24 mouse cellular contexts compared by ENCODE assay signal in genomic region chr1:106774896-106775295, GRCm38 (mm10). TPM values are rescaled to one million over a fixed set of nuclear protein-coding genes. Genes with fewer than 3 reads are reported as not detected.
DNase-seq lines count a peak whose midpoint lies in the region; ATAC-seq lines count a peak whose summit lies in the region.
"Had no signal": no experiment of that assay in that cellular context is flagged by ENCODE, and none has a peak within 500 bp of the region (broad histone marks: within the 10 kb centered on the region; RNA-seq: fewer than 3 reads in every experiment).

No protein-coding gene starts in this region.

- H3K4me2 ChIP-seq in liver, embryonic 16.5 days (ENCODE audit: low read depth, low read length), result no peak overlapping the region
- no peak overlapping the region for H3K4me2 ChIP-seq in liver, embryonic 12.5 days
- H3K4me2 ChIP-seq: embryonic facial prominence, embryonic 12.5 days; forebrain, embryonic 13.5 days; forebrain, embryonic 15.5 days had no signal

- H3K4me1 ChIP-seq in liver, embryonic 16.5 days (ENCODE audit: control insufficient read depth, low read depth, low read length), result no peaks in the 10 kb centered on the region
- H3K4me1 ChIP-seq in liver, embryonic 12.5 days, result no peaks in the 10 kb centered on the region
- H3K4me1 ChIP-seq: embryonic facial prominence, embryonic 10.5 days; embryonic facial prominence, embryonic 12.5 days; forebrain, embryonic 13.5 days; forebrain, embryonic 15.5 days had no signal

- H3K27ac ChIP-seq in liver, embryonic 16.5 days (ENCODE audit: low read length), result no peak overlapping the region
- H3K27ac ChIP-seq in liver, embryonic 12.5 days, result no peak overlapping the region
- H3K27ac ChIP-seq: embryonic facial prominence, embryonic 10.5 days; embryonic facial prominence, embryonic 12.5 days; forebrain, embryonic 13.5 days; forebrain, embryonic 15.5 days had no signal

- no peak overlapping the region for H3K9ac ChIP-seq in liver, embryonic 16.5 days (ENCODE audit: low read depth, low read length)
- H3K9ac ChIP-seq in liver, embryonic 12.5 days, result no peak overlapping the region
- H3K9ac ChIP-seq: embryonic facial prominence, embryonic 12.5 days; forebrain, embryonic 13.5 days; forebrain, embryonic 15.5 days had no signal

- DNase-seq in heart, adult 11 months, result peak; percentile 61
- DNase-seq in heart, postnatal 10 days, result no peak
- peak; percentile 5 for DNase-seq in retina, postnatal 1 day
- DNase-seq in retina, embryonic 14.5 days (ENCODE audit: low spot score), result no peak
- DNase-seq: adrenal gland, adult 8-10 months; adrenal gland, postnatal 14 days; adrenal gland, postnatal 36 days; B cell, adult 2 months; cerebellum, adult 11-12 months; cerebellum, adult 2 months; cerebellum, adult 9-10 months; cerebellum, postnatal 10 days; cerebellum, postnatal 25 days had no signal

- intact Hi-C loops in heart, postnatal 10 days (cut with DNase I), result no loop called here

- peaks cover 25% of the 10 kb centered on the region for H3K36me3 ChIP-seq in liver, embryonic 16.5 days (ENCODE audit: control insufficient read depth, insufficient read depth)
- peaks cover 86% of the 10 kb centered on the region for H3K36me3 ChIP-seq in liver, embryonic 12.5 days

- no peaks in the 10 kb centered on the region for H3K9me3 ChIP-seq in liver, embryonic 16.5 days (replicated peaks; ENCODE audit: control insufficient read depth, low read length)
- no peaks in the 10 kb centered on the region for H3K9me3 ChIP-seq in liver, embryonic 12.5 days (replicated peaks)
- H3K9me3 ChIP-seq: embryonic facial prominence, embryonic 10.5 days; embryonic facial prominence, embryonic 12.5 days; forebrain, embryonic 13.5 days; forebrain, embryonic 15.5 days; G1E had no signal

- no peak overlapping the region for H3K4me3 ChIP-seq in liver, embryonic 16.5 days (ENCODE audit: low read depth, low read length)
- no peak overlapping the region for H3K4me3 ChIP-seq in liver, embryonic 12.5 days
- H3K4me3 ChIP-seq: embryonic facial prominence, embryonic 10.5 days; embryonic facial prominence, embryonic 12.5 days; forebrain, embryonic 13.5 days; forebrain, embryonic 15.5 days had no signal

- 0 out of 2 replicates have a peak, but pooled peaks have one; percentile 9 for ATAC-seq in liver, embryonic 16.5 days (ENCODE audit: low read depth)
- ATAC-seq in liver, embryonic 12.5 days, result no peak
- ATAC-seq: activated CD4-positive, CD25-positive, alpha-beta regulatory T cell, adult 4 months; CD4-positive, CD25-positive, alpha-beta regulatory T cell, adult 4 months; forebrain, embryonic 13.5 days; forebrain, embryonic 15.5 days; Patski had no signal

- 72% methylated on average over 4 of the region's 4 CpGs for WGBS in liver, embryonic 16.5 days (ENCODE audit: insufficient replicate concordance)
- WGBS in liver, embryonic 12.5 days (ENCODE audit: insufficient replicate concordance), result 73% methylated on average over 4 of the region's 4 CpGs

- H3K27me3 ChIP-seq in liver, embryonic 16.5 days (ENCODE audit: control insufficient read depth, insufficient read depth, low read depth, low read length), result no peaks in the 10 kb centered on the region
- no peaks in the 10 kb centered on the region for H3K27me3 ChIP-seq in liver, embryonic 12.5 days (replicated peaks)
- H3K27me3 ChIP-seq: CH12.LX; embryonic facial prominence, embryonic 12.5 days; forebrain, embryonic 13.5 days; forebrain, embryonic 15.5 days; Patski had no signal

RNA-seq across cellular contexts. Expression of gene Kdsr, which starts 15.4 kb away (rescaled TPM):
- 10 to 100 TPM in 1 of 2 experiments, 1 to 10 TPM in 1; 9.0 to 10.2 TPM for total RNA-seq in heart, postnatal 10 days (2021)
- 3.5 and 3.6 TPM in 2 replicates for polyA plus RNA-seq in liver, embryonic 16.5 days (2015; fragmentation: Nextera tagmentation; extraction: Ambion mirVana)
- polyA plus RNA-seq in liver, embryonic 12.5 days (2016; fragmentation: Nextera tagmentation; extraction: Ambion mirVana), result 3.8 and 4.3 TPM in 2 replicates

RNA-seq across cellular contexts. Expression of gene Vps4b, which starts 21.6 kb away (rescaled TPM):
- total RNA-seq in heart, postnatal 10 days (2021), result 10 to 100 TPM; 48.5 to 57.3 TPM
- 22.6 and 23.3 TPM in 2 replicates for polyA plus RNA-seq in liver, embryonic 16.5 days (2015; fragmentation: Nextera tagmentation; extraction: Ambion mirVana)
- polyA plus RNA-seq in liver, embryonic 12.5 days (2016; fragmentation: Nextera tagmentation; extraction: Ambion mirVana), result 34.5 and 35.9 TPM in 2 replicates

Comparison
In these comparisons a context has a peak if more than half of its experiments do, and no peak if none do; other contexts are left out.
1. DNase-seq: peak in heart, adult 11 months (single experiment) and retina, postnatal 1 day (single experiment); none in heart, postnatal 10 days (0 of 2) and retina, embryonic 14.5 days (single experiment).